Mouse (Mus musculus): ENCODE data around the gene Tmem87b.

The Tmem87b gene

DNA sequence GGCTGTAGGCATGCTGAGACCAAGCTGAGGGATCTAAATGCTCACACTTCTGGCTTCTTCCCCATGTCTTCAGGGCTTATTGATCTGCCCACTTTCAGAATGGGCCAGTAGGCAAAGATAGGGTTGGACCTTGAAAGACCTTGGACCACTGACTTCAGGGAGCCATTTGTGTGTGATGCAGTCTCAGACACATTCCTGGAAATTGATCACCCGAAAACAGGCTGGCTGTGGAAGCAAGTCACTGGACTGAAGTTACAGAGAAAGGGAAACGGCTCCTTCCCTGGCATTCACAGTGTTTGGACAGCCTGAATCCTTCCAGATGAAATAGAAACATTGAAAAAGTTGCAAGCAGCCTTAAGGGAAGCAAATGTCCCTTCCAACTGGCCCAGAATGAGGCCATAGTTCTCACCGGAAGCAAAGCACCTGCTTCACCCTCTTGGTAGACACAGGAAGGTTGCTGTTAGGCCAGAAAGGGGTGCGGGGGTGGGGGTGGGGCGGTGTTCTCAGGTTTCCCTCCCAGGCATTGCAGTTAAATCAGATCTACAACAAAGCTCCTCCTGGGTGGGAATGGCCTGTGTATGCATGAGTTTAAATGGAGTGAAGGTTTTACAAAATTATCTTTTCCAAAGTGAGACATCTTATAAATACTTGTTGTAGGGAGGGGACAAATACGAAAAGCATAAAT, 70.1 kb downstream of the Tmem87b start:
- DNase-seq (ENCODE audit: low spot score in 2 of 2): no peak

DNA sequence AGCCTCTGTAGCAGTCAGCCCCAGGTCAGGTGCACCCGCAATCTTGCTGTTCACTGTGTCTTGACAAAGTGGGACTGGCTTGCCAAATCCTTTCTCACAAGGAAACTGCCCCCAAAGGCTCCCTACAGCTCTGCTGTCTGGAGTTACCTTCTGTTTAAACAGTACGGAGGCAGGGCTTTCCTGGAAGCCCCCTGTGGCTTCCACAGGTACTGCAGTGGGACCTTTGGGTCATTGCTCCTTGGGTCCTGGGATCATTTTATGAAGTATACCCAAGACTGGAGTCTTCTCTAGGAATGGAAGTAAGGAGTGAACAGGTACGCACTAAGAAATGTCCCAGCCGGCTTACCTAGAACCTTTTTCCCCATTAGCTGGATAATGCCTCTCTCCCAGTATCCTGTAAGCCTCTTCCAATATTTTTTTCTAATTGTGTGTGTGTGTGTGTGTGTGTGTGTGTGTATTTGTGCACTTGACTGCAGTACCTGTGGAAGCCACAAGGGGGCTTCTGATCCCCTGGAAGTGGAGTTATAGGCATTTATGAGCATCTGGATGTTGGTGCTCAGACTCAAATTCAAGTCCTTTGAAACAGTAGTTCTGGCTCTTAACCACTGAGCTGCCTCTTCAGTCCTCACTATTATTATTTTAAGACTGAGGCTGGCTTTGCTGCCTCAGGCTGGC, 72.9 kb downstream of the Tmem87b start:
- peak in 1 of 2 experiments; percentile 30 for DNase-seq (ENCODE audit: low spot score in 2 of 2)

DNA sequence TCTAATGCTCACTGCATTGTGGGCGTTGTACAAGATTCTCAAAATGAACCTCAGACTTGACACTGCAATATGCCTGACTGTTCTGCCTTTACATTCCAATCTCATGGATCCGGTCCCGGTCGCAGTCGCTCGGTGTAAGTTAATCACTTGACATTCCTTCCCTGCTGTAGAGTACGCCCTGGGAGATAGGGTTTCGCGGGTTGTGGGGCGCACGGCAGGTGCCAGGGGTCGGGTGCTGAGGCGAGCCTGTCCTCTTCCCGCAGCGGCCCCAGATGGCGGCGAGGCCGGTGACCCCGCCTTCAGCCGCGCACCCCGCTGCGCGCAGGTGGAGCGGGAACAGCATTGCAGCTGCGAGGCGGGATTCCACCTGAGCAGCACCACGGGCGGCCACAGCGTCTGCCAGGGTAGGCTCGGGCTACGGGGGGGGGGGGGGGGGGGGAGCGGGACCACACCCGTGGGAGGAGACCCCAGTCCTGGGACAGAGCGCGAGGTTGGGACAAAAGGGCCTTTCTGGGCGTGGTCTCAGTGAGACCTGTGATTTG, 74.3 kb downstream of the Tmem87b start:
- DNase-seq (ENCODE audit: low spot score in 2 of 2): no peak

DNA sequence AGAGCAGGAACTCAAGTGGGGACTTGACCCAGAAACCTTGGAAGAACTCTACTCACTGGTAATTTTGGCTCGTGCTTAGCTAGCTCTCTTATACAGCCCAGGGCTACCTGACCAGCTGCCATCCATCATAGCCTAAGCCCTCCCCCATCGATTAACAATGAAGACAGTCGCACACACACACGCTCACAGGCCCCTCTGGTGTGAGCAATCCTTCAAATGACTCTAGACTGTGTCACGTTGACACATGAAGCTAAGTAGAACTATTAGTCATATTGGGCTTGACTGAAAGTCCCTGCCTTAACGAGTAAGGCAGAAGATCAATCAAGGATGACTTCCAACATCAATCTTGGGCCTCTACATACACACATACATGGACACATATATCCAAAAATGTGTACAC, 84.9 kb downstream of the Tmem87b start:
- DNase-seq (ENCODE audit: low spot score in 2 of 2): no peak

DNA sequence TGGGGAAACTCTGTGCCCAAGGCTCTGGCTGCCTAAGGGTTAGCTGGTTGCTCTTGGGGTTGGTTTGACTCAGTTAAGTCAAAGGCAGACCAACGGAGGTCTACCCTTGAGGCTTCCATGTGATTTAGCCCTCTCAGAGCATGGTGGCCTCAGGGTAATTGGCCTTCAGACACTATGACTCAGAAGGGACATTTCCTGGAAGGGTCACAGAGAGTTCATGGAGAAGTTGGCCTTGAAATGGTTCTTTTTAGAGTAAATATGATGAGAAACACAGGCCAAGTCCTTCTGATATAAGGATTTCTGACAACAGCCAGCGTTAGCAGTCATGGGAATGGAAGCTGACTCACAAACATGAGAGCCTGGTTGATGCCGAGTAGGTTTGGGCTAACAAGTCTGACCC, 85.7 kb downstream of the Tmem87b start:
- DNase-seq (ENCODE audit: low spot score in 2 of 2): no peak
